Mouse (Mus musculus) left cerebral cortex, adult 11 months (tissue): ENCODE results near the gene Smad3.

Experiments used
- DNase-seq: peaks from one replicate; pipeline ENCODE4 v3.0.0; 2022; ENCODE audit warnings: low spot score

Smad3 gene

GRCm38 (mm10) chr9:63699145-63699544 is 58.6 kb downstream of the Smad3 start:
- DNase-seq = no peak

- no peak for DNase-seq
These were observed 59.3 kb downstream of the Smad3 start for GRCm38 (mm10) chr9:63698320-63699045.

DNA sequence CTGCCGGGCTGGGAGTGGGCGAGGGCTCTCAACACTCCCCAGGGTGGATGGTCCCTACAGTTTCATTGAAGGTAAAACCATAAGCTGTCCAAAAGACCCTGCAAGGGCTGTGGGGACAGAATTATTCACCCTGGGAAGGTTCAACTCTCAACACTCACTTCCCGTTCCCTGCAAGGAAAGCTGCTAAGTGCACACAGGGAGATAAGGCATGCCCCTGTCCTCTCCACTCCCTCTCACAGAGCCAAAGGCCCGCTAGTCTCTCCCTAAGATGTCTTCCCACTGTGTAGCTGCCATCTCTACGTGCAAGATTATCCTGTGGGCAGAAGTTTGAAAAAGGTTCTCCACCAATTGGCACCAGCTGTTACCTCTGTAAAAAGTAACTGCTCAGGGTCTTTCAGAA is 60.2 kb downstream of the Smad3 start:
- DNase-seq = no peak

GRCm38 (mm10) chr9:63696463-63697105 is 61.2 kb downstream of the Smad3 start:
- no peak for DNase-seq

DNA sequence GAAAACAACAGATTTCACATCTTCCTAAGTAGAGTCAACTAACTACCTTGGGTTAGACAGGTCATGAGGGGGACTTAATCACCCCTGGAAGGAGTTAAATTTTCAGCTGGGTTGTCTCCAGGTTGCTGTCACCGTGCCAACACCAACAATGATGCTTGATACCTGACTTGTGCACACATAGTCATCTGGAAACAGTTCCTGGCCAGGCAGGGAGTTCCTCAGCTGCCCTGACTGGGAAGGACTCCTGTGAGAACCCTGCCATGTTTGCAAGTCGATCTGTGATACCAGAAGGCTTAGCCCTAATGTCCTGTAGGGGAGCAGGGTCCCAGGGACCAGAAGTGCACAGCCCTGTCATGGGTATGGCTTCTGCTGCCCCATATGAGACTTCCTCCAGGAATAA is 65.8 kb downstream of the Smad3 start:
- DNase-seq = no peak

GRCm38 (mm10) chr9:63690511-63690910 is 67.3 kb downstream of the Smad3 start:
- DNase-seq = no peak

GRCm38 (mm10) chr9:63687413-63688015 is 70.3 kb downstream of the Smad3 start:
- DNase-seq = no peak

DNA sequence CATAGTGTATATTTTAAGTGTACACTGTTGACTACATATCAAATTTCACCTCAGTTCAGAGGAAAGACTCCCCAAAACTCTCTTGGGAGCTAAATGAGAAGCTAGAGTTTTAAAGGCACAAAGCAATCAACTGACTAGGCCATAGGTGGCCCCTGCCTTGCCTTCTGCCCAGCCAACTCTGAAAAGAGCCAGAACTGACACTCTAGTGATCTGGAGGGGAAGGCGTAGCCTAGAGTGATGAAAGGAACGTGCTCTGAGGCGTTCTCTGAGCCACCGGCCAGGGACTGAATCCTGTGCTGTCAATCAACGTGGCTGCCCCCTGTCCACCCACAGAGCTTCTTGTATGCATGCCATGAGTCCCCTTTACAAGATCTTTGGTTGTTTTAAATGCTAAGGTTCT is 72.4 kb downstream of the Smad3 start:
- DNase-seq = no peak

DNA sequence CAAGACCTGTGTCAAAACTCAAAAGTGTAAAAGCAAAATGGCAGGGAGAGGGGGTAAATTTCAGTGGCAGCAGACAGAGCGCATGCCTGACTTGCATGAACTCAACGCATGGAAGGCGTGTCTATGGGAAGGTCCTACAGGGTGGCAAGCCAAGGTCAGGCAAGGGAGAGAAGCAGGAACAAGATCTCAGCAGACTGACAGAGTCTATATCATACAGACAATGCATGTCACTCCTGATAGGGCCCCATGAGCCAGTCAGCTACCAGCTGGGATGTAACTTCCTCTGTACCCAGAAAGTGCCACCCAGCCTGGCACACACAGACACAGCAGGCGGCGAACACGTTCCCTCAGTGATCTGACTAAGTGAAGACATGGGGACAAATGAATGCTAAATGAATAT is 73.5 kb downstream of the Smad3 start:
- no peak for DNase-seq

DNA sequence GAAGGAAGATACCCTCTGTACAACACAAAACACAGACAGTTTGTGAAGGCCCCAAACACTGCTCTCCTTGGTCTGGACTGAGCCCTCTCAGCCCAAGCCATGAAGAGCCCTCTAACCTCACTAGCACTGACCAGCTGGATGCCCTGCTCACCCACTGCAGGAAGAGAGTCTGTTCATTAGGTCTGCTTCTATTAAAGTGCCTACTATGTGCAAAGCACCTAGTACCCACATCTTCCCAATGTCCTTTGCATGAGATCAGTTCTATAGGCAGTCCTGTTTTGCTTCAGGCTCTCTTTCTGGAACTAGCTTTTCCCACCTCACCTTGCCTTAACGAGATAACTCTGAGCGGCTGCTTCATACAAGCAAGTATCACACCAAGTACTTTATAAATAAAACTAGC is 74.9 kb downstream of the Smad3 start:
- DNase-seq = no peak

DNA sequence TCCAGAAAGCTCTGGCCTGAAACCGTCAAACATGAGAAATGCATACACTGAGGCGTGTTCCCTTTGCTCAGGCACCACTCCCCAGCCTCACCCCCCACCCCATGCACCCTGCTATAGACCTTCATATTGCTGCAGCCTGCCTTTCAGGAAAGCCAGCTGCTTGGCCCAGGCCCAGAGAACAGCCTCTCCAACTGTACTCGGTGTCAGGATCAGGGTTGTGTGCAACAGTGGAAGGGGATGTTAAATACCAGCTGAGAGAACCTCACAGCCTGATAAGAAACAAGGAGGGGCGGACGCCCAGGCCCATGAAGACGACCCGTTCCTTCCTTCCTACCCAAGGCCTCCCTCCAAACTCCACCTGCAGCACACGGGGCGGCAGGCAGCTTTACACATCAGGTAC is 75.5 kb downstream of the Smad3 start:
- no peak for DNase-seq

GRCm38 (mm10) chr9:63678076-63678475 is 79.7 kb downstream of the Smad3 start:
- no peak for DNase-seq

GRCm38 (mm10) chr9:63677621-63678020 is 80.2 kb downstream of the Smad3 start:
- no peak for DNase-seq

- no peak for DNase-seq
These were observed 83.2 kb downstream of the Smad3 start for GRCm38 (mm10) chr9:63674613-63675012.

DNA sequence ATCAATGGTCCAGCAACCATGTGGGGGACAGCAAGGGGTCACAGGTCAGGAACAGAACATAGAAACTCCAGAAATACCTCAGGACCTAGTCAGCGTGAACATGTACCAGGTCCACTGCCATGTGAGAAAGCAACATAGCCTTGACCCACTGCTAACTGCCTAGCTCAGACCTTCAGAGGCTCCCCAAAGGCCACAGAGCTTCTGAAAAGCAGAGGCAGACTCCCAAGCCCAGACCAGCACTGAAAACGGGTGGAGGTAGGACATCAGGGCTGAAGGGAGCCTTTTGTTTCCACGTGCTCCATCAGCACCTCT is 84.3 kb downstream of the Smad3 start:
- DNase-seq = no peak

DNA sequence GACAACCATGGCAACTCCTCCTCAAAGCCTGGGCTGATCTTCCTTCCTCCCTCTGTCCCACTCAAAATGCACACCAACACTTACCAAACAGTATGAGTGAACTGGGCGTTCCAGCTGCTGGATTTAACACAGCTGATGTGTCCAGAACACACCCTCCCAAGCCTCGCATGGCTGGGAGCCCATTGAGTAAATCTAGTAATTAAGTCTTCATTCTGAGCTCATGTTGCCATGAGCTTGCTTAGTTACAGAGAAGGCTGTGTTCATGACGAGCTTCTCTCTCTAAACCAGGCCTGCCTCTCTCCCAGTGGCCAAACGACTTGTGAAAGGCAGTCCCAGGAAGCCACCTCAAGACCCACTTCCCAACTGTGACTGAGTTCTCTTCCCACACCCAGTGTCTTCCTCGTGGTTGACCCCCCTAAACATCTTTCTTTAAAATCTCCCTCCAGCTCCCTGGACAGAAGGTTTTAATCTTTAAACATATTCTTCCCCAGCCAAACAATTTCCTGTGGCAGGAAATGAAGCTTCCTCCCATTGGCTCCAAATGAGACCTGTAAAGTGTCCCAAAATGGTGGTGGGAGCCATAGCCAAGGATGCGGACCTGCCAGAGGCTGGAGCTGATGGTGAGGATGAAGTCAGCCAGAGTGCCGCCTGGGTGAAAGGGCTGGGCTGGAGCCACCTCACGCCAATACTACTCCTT is 84.8 kb downstream of the Smad3 start:
- DNase-seq = no peak

GRCm38 (mm10) chr9:63669816-63670215 is 88.0 kb downstream of the Smad3 start:
- DNase-seq = no peak

GRCm38 (mm10) chr9:63668621-63669020 is 89.2 kb downstream of the Smad3 start:
- no peak for DNase-seq

- DNase-seq = no peak
These were observed 90.4 kb downstream of the Smad3 start for GRCm38 (mm10) chr9:63667373-63667724.

GRCm38 (mm10) chr9:63666612-63667372 is 91.0 kb downstream of the Smad3 start:
- DNase-seq = no peak

DNA sequence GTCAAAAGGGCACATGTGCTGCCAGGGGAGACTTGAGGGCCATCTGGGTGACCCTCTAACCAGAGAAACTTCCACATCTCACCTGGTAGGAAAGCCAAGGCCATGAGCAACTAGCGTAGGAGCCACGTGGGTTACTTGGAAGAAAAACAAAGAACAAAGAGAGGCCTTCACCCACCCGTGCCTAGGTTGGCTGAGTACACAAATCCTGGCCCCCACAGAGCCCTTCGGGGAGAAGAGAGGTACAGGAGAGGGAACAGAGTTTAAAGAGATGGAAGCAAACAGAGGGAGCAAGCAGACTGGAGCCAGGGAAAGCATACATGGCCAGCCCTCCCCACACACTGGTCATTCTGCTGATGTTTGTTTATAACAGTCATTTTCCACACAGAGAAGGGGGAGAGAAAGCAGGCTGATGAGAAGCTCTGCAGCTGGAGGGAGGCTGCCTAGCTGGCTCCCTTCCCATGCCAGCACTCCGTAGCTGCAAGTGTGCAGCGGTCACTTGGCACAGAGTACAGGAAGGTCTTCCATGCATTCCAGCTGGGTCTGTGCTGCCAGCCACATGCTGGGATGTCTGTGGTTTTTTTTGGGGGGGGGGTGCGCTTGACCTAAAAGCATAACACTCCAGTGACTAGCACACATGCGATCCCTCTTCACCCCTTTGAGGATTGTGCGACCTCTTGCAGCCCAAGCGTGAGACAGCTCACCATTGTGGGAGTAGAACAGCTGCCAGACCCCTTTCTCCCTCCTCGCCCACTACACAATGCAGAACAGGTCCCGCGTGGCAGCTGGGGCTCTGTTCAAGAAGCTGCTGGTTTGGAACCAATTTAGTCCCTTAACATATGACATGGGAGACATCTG is 92.8 kb downstream of the Smad3 start:
- no peak for DNase-seq
